Mouse (Mus musculus): Measurements from ENCODE around the gene Frs3. TPM values are rescaled to one million over a fixed set of nuclear protein-coding genes. Genes with fewer than 3 reads are reported as not detected.

Frs3 gene
- polyA plus RNA-seq, 1 experiment from 2014 or later, result 4.1 TPM

DNA sequence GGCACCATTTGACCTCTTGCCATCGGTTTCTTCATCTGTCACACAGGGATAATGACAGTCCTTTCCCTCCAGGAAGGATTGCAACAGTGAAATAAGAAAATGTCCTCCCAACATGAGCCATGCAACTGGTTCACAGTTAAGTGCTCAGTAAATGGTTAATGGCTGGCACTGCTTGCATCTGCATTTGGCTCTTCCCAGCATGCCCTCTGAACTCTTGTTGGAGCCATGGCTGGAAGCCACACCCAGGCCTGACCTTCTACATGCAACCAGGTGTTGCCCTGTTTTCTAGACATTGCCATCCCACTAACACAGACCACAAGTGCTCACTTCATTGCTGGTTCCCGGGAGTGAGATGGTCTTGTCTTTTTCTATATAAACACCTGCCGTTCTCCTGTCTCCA, 19.1 kb downstream of the Frs3 start:
- H3K4me3 ChIP-seq, result no peak overlapping the region
- peaks cover 9% of the 10 kb centered on the region; the same call in 1 of the 2 replicates for H3K36me3 ChIP-seq
- no peak for ATAC-seq (replicated peaks; ENCODE audit: insufficient number of reproducible peaks, insufficient read depth, low FRiP score, low read depth)
- H3K9ac ChIP-seq, result no peak overlapping the region
- no peak overlapping the region for H3K4me2 ChIP-seq
- peaks cover 5% of the 10 kb centered on the region for H3K27me3 ChIP-seq
- H3K4me1 ChIP-seq (replicated peaks), result peaks cover 9% of the 10 kb centered on the region
- no peak overlapping the region for H3K27ac ChIP-seq
- H3K9me3 ChIP-seq (replicated peaks), result no peaks in the 10 kb centered on the region
- WGBS, result 78% methylated on average over 3 of the region's 3 CpGs

DNA sequence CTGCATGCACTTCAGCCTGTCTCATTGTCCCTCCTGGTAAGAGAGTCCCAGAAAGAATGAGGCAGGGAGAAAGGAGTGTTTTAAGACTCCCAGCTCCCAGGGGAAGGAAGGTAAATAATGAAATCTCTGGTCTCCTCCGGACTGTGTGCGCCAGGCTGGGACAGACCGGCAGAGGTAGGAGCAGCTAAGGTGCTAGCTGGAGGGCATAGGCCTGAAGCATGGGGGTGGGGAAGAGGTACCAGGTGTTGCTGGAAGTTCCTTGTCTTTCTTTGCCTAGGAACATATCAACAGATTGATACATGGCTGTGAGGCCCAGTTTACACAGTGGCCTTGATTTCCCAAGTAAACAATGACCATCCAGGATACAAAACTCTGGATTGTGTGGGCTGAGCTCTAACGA, 20.1 kb downstream of the Frs3 start:
- H3K4me2 ChIP-seq, result no peak overlapping the region
- H3K27me3 ChIP-seq, result no peaks in the 10 kb centered on the region; the same call in 1 of the 2 replicates
- H3K4me3 ChIP-seq, result no peak overlapping the region
- no peak overlapping the region for H3K27ac ChIP-seq
- 0 out of 2 replicates have a peak, but pooled peaks cover 3% of the 10 kb centered on the region for H3K4me1 ChIP-seq (replicated peaks)
- no peak for ATAC-seq (replicated peaks; ENCODE audit: insufficient number of reproducible peaks, insufficient read depth, low FRiP score, low read depth)
- no peaks in the 10 kb centered on the region for H3K9me3 ChIP-seq (replicated peaks)
- no peak overlapping the region for H3K9ac ChIP-seq
- WGBS, result 67% methylated on average over 4 of the region's 4 CpGs
- H3K36me3 ChIP-seq, result 0 out of 2 replicates have a peak, but pooled peaks cover under 1% of the 10 kb centered on the region

DNA sequence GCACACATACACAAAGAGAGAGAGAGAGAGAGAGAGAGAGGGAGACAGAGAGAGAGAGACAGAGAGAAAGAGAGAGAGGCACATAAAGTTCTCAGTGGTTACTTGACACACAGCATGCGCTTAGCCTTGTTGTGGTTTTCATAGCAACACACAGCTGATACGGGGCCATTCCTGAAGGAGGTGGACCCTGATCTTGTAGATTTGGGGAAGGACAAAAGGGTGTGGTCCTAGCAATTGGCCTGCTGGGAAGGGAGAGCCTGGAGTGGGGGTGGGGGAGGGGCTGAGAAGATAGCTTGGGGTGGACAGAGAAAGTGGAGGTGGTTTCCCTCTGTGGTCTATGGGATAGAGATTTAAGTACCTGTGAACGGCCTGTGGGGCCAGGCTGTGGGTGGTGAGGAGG, 21.2 kb downstream of the Frs3 start:
- H3K36me3 ChIP-seq, result no peaks in the 10 kb centered on the region
- 0 out of 2 replicates have a peak, but pooled peaks cover 3% of the 10 kb centered on the region for H3K4me1 ChIP-seq (replicated peaks)
- WGBS, result 67% methylated on average over 3 of the region's 3 CpGs
- H3K9me3 ChIP-seq (replicated peaks), result no peaks in the 10 kb centered on the region
- H3K4me3 ChIP-seq, result no peak overlapping the region
- no peak overlapping the region for H3K9ac ChIP-seq
- H3K27me3 ChIP-seq, result no peaks in the 10 kb centered on the region; the same call in 1 of the 2 replicates
- no peak overlapping the region for H3K27ac ChIP-seq
- ATAC-seq (replicated peaks; ENCODE audit: insufficient number of reproducible peaks, insufficient read depth, low FRiP score, low read depth), result no peak
- no peak overlapping the region for H3K4me2 ChIP-seq

DNA sequence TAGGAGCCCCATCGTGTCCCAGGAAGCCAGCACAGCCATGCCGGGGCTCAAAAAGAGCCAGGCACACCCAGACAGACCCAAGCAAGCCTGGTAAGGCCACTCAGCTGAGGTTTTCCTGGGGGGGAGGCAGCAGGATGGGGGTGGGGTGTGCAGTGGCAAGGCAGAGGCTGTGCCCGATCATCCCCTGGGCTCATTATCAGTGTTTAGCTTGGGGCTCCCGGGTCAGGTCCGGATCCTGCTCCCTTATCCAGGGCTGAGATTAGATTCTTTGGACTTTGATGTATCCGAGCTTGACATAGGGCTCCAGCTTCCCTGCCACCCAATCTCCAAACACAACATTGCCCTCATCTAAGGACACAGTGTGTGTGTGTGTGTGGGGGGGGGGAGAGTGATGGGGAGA, 23.1 kb downstream of the Frs3 start:
- no peaks in the 10 kb centered on the region for H3K9me3 ChIP-seq (replicated peaks)
- H3K27me3 ChIP-seq, result no peaks in the 10 kb centered on the region
- H3K9ac ChIP-seq, result no peak overlapping the region
- no peaks in the 10 kb centered on the region for H3K36me3 ChIP-seq
- no peak; the same call in 1 of the 2 replicates for ATAC-seq (replicated peaks; ENCODE audit: insufficient number of reproducible peaks, insufficient read depth, low FRiP score, low read depth)
- H3K4me2 ChIP-seq, result no peak overlapping the region
- H3K4me3 ChIP-seq, result no peak overlapping the region
- 28% methylated on average over 6 of the region's 6 CpGs for WGBS
- no peak overlapping the region for H3K27ac ChIP-seq
- H3K4me1 ChIP-seq (replicated peaks), result no peaks in the 10 kb centered on the region

DNA sequence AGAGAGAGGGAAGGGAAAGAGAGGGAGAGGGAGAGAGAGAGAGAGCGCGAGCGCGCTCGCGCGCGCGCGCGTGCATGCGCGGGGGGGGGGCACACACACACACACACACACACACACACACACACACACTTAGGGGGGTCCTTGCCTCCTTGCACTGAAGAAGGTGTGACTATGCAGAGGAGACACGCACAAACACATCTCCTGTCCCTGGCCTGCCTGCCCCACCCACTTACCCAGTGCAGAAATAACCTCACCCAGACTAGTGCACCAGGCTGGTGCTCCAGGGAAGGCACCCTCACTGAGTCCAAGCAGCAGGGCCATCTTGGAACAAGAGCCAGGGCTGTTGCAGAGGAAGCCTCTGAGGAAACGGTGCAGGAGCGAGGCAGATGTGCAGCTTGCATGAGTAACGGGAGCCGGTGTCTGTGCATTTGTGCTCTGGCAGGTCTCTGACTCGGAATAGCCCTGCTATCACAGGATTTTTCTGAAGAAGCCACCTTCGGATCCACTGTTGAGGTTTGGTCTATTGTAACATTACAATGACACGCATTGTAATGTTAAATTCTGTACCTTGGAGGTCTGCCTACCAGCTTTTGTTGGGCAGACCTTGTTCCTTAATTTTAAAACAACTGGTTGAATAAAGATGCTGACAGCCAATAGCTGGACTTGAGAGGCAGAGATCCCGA, 24.2 kb downstream of the Frs3 start:
- no peaks in the 10 kb centered on the region for H3K4me1 ChIP-seq (replicated peaks)
- H3K36me3 ChIP-seq, result no peaks in the 10 kb centered on the region
- H3K27ac ChIP-seq, result no peak overlapping the region
- H3K4me2 ChIP-seq, result no peak overlapping the region
- H3K27me3 ChIP-seq, result no peaks in the 10 kb centered on the region
- no peaks in the 10 kb centered on the region for H3K9me3 ChIP-seq (replicated peaks)
- no peak for ATAC-seq (replicated peaks; ENCODE audit: insufficient number of reproducible peaks, insufficient read depth, low FRiP score, low read depth)
- H3K4me3 ChIP-seq, result no peak overlapping the region
- H3K9ac ChIP-seq, result no peak overlapping the region
- 46% methylated on average over 22 of the region's 22 CpGs for WGBS

DNA sequence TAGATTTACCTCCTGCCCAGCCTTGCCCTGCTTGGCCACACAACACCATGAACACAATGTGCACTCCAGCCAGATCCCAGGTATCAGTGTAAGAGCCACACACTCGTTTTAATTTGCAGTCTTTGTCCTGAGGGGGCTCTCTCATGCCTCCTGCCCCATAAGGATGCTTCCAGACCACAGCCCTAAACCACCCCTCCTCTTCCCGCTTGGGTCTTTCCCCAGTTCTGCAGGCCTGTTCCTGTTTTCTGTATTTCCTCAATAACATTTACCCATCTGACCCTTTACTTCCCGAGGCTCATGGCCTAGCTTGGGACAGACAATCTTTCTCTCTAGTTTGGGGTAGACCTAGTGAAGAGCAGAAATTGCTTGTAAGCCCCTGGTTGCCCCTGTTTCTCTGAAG, 26.2 kb downstream of the Frs3 start:
- 57% methylated on average over 3 of the region's 3 CpGs for WGBS
- ATAC-seq (replicated peaks; ENCODE audit: insufficient number of reproducible peaks, insufficient read depth, low FRiP score, low read depth), result no peak
- H3K4me1 ChIP-seq (replicated peaks), result no peaks in the 10 kb centered on the region
- no peak overlapping the region for H3K9ac ChIP-seq
- H3K36me3 ChIP-seq, result no peaks in the 10 kb centered on the region
- no peak overlapping the region for H3K4me3 ChIP-seq
- H3K4me2 ChIP-seq, result no peak overlapping the region
- no peaks in the 10 kb centered on the region for H3K27me3 ChIP-seq
- H3K9me3 ChIP-seq (replicated peaks), result no peaks in the 10 kb centered on the region
- H3K27ac ChIP-seq, result no peak overlapping the region

DNA sequence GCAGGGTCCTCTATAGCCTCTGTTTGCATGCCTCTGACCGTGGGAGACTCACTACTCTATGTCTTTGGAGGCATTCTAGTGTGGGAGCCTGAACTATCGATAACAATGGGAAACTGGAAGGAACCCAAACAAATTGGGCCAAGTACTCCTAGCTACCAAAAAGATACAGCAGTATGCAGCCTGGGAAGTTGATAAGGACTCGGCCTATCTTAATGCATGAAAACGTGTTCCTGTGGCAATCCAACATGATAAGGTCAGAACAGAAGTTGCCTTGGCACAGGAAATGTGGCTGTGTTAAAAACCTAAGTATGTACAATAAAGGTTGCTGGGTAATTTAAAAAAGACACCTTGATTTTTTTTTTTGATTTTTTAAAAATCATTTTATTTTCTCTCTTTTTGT, 32.4 kb downstream of the Frs3 start:
- no peak for ATAC-seq (replicated peaks; ENCODE audit: insufficient number of reproducible peaks, insufficient read depth, low FRiP score, low read depth)
- 44% methylated on average over 4 of the region's 4 CpGs for WGBS
- Histone ChIP-seq H3K9me3 (replicated peaks) (no peaks in the 10 kb centered on the region), H3K36me3 (no peaks in the 10 kb centered on the region), H3K4me3 (no peak overlapping the region), H3K4me2 (no peak overlapping the region), H3K27me3 (0 out of 2 replicates have a peak, but pooled peaks cover 2% of the 10 kb centered on the region), H3K4me1 (replicated peaks) (0 out of 2 replicates have a peak, but pooled peaks cover 4% of the 10 kb centered on the region), H3K9ac (no peak overlapping the region), H3K27ac (no peak overlapping the region)

DNA sequence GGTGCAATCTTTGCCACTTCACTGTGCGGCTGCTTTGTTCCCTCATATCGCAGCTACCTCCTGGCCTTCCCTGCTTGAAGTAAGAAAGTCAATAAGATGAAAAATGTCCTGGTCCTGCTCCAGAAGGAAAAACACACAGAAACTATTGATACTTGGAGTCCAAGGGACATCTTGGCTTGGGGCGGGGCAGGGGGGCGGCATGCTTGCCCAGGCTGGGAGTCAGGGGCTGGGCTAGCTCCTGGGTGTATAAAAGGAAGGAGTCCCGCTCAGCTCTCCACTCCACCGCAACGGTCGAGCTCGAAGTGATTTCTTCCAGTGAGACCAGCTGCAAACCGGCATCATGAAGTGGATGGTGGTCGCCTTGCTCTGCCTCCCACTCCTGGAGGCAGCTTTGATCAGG, 37.7 kb downstream of the Frs3 start, which contains the start of gene Pgc:
Gene Pgc, plus strand, starts transcription at position 277 of the 400 bp plus-strand sequence.
- H3K27me3 ChIP-seq, result peaks cover 8% of the 10 kb centered on the region; the same call in 1 of the 2 replicates
- H3K9ac ChIP-seq, result no peak within 1 kb of the TSS
- no peak within 1 kb of the TSS for H3K4me2 ChIP-seq
- H3K4me1 ChIP-seq (replicated peaks), result no peaks in the 10 kb centered on the region
- no peaks in the 10 kb centered on the region for H3K36me3 ChIP-seq
- H3K9me3 ChIP-seq (replicated peaks), result no peaks in the 10 kb centered on the region
- no peak within 1 kb of the TSS for H3K27ac ChIP-seq
- H3K4me3 ChIP-seq, result no peak within 1 kb of the TSS
- WGBS, result 78% methylated on average over 11 of the region's 11 CpGs
- no peak for ATAC-seq (replicated peaks; ENCODE audit: insufficient number of reproducible peaks, insufficient read depth, low FRiP score, low read depth)

DNA sequence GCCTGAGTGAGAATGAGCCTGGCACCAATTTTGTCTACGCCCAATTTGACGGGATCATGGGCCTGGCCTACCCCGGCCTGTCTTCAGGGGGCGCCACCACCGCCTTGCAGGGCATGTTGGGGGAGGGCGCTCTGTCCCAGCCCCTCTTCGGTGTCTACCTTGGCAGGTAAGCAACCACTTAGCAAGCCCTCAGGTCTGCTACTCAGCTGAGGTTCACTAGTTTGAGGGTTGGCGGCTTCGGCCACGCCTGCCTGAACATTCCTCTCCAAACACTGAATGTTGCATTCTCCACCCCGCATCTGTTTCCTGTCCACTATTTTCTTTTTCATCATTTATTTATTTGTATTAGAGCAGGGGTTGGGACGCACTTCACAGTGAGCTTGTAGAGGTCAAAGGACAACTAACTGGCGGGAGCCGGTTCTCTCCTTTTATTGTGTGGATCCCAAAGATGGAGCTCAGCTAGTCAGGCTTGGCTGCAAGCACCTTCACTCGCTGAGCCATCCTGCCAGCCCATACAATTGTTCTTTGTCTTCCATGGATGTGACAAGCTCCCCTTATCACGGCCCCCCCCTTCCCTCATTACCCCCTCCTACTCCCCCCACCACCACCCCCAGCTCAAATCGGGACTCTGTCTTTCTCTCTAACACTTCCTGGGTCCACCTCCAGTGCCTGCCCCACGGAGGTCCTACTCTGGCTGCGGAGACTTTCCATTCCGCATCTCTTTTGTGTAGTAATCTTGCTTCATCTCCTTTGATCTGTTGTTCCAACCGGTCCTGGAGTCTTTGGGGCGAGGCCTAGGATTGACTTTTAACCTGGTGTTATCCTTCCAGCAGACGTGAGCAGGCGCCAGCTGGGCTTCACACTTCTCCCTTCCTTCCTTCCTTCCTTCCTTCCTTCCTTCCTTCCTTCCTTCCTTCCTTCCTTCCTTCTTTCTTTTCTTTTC, 42.1 kb downstream of the Frs3 start:
- Histone ChIP-seq H3K27me3 (peaks cover 8% of the 10 kb centered on the region; the same call in 1 of the 2 replicates), H3K4me2 (no peak overlapping the region), H3K36me3 (no peaks in the 10 kb centered on the region), H3K9ac (no peak overlapping the region), H3K4me3 (no peak overlapping the region), H3K27ac (no peak overlapping the region), H3K4me1 (replicated peaks) (no peaks in the 10 kb centered on the region), H3K9me3 (replicated peaks) (no peaks in the 10 kb centered on the region)
- ATAC-seq (replicated peaks; ENCODE audit: insufficient number of reproducible peaks, insufficient read depth, low FRiP score, low read depth), result no peak
- WGBS, result 59% methylated on average over 24 of the region's 24 CpGs

DNA sequence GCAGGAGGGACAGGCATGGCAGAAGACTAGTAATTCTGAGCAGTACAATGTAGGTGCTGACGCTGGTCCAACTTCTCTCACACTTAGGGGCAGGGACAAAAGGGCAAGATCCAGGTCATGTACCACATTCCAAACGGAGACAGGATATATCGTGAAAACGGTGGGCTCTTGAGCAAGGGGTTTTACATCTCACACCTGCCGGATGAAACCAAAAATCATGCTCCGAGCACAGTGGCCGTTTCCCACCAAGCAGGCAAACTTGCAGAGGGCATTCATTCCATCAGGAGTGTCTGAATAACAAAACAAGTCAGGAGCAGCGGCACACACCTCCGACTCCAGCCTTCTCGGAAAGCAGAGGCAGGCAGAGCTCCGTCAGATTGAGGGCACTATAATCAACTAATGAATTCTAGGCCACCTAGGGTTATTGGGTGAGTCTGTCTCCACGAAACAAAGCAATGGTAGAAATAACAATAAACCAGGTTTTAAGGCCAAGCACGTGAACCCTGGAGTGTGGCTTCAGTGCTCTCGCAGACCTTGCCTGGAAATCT, 46.8 kb downstream of the Frs3 start:
- WGBS, result 69% methylated on average over 14 of the region's 14 CpGs
- ATAC-seq (replicated peaks; ENCODE audit: insufficient number of reproducible peaks, insufficient read depth, low FRiP score, low read depth), result no peak

DNA sequence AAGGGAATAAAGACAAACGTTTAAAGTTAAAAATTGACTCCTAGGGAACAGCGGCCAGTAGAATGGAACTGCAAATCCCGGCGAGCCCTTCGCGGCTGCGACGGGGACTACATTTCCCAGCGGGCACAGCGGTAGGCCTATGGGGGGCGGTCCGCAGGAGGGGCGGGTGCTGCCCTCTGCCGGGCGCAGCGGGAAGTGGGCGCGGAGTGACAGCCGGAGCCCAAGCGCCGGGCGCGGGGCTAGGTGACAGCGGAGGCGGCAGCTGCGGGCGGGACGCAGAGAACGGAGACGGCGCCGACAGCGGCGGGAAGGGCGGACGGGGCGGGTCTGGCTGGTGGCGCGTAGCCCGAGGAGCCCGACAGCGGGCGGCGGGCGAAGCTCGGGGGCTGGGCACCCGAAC, 48.0 kb downstream of the Frs3 start, which contains the start of gene Tfeb:
Gene Tfeb, plus strand, starts transcription at position 175 of the 400 bp plus-strand sequence.
- WGBS, result under 1% methylated on average over 47 of the region's 47 CpGs
- Histone ChIP-seq H3K36me3 (no peaks in the 10 kb centered on the region), H3K27ac (peak within 1 kb of the TSS; percentile 96), H3K4me1 (replicated peaks) (peaks cover 33% of the 10 kb centered on the region), H3K4me3 (peak within 1 kb of the TSS; percentile 87), H3K9me3 (replicated peaks) (no peaks in the 10 kb centered on the region), H3K4me2 (peak within 1 kb of the TSS; percentile 94), H3K27me3 (no peaks in the 10 kb centered on the region), H3K9ac (peak within 1 kb of the TSS; percentile 93)
- peak; percentile 72 for ATAC-seq (replicated peaks; ENCODE audit: insufficient number of reproducible peaks, insufficient read depth, low FRiP score, low read depth)

More for the DNA sequence above, 46.8 kb downstream of the Frs3 start:
- no peak overlapping the region for H3K27ac ChIP-seq
- H3K4me2 ChIP-seq, result no peak overlapping the region
- no peaks in the 10 kb centered on the region for H3K9me3 ChIP-seq (replicated peaks)
- no peaks in the 10 kb centered on the region for H3K36me3 ChIP-seq
- H3K4me1 ChIP-seq (replicated peaks), result peaks cover 22% of the 10 kb centered on the region
- no peaks in the 10 kb centered on the region for H3K27me3 ChIP-seq
- H3K9ac ChIP-seq, result no peak overlapping the region
- H3K4me3 ChIP-seq, result no peak overlapping the region

Measured in heart, embryonic 15.5 days (tissue).